10 mouse cellular contexts compared by ENCODE assay signal in the genomic region with DNA sequence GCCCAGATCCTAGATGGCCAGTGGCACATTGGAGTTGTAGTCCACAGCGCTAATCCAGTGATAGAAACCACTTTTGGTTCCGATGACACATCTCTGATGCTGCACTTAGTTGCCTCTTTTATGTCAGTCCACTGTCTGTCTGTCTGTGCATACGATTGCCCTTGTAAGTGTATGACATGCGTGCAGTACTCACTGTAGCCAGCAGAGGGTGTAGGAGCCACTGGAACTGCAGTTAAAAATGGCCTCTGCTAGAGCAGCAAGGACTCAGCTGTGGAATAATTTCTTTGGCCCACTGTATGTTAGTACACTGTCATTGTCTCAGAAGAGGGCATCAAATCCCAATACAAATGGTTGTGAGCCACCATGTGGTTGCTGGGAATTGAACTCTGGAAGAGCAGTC. TPM values are rescaled to one million over a fixed set of nuclear protein-coding genes. Genes with fewer than 3 reads are reported as not detected.
DNase-seq lines count a peak whose midpoint lies in the region; ATAC-seq lines count a peak whose summit lies in the region.
"Had no signal": no experiment of that assay in that cellular context is flagged by ENCODE, and none has a peak within 500 bp of the region (broad histone marks: within the 10 kb centered on the region; RNA-seq: fewer than 3 reads in every experiment).

No protein-coding gene starts in this region.

- no peak overlapping the region for H3K9ac ChIP-seq in midbrain, embryonic 14.5 days (replicated peaks; ENCODE audit: low read length)
- no peak overlapping the region for H3K9ac ChIP-seq in midbrain, embryonic 16.5 days (ENCODE audit: low read depth, low read length)
- H3K9ac ChIP-seq: embryonic facial prominence, embryonic 15.5 days; lung, embryonic 15.5 days had no signal

- no peak overlapping the region for H3K4me3 ChIP-seq in midbrain, embryonic 14.5 days (replicated peaks; ENCODE audit: low read depth, low read length)
- H3K4me3 ChIP-seq in midbrain, embryonic 16.5 days (ENCODE audit: low read depth, low read length): no peak overlapping the region
- H3K4me3 ChIP-seq: embryonic facial prominence, embryonic 15.5 days; lung, embryonic 15.5 days had no signal

- peaks cover 62% of the 10 kb centered on the region for H3K36me3 ChIP-seq in midbrain, embryonic 14.5 days (ENCODE audit: control insufficient read depth, insufficient read depth, low read length)
- peaks cover 30% of the 10 kb centered on the region for H3K36me3 ChIP-seq in midbrain, embryonic 16.5 days (ENCODE audit: control insufficient read depth, insufficient read depth, low read length)

- no peaks in the 10 kb centered on the region for H3K27me3 ChIP-seq in midbrain, embryonic 14.5 days (ENCODE audit: control insufficient read depth, insufficient read depth, low read length)
- H3K27me3 ChIP-seq in midbrain, embryonic 16.5 days (ENCODE audit: control insufficient read depth, insufficient read depth, low read depth, low read length): no peaks in the 10 kb centered on the region
- H3K27me3 ChIP-seq: embryonic facial prominence, embryonic 15.5 days; lung, embryonic 15.5 days had no signal

- no peaks in the 10 kb centered on the region for H3K9me3 ChIP-seq in midbrain, embryonic 14.5 days (ENCODE audit: control insufficient read depth, low read length)
- H3K9me3 ChIP-seq in midbrain, embryonic 16.5 days (replicated peaks; ENCODE audit: control insufficient read depth, low read length, poor library complexity, severe bottlenecking): no peaks in the 10 kb centered on the region
- H3K9me3 ChIP-seq: embryonic facial prominence, embryonic 15.5 days; lung, embryonic 15.5 days had no signal

- no peak overlapping the region for H3K27ac ChIP-seq in midbrain, embryonic 14.5 days (replicated peaks; ENCODE audit: low read depth, low read length)
- H3K27ac ChIP-seq in midbrain, embryonic 16.5 days (ENCODE audit: low read length): no peak overlapping the region
- H3K27ac ChIP-seq: embryonic facial prominence, embryonic 15.5 days; lung, embryonic 15.5 days had no signal

- 93% methylated on average over 4 of the region's 4 CpGs for WGBS in midbrain, embryonic 14.5 days
- WGBS in midbrain, embryonic 16.5 days: 95% methylated on average over 4 of the region's 4 CpGs

- no peak for ATAC-seq in frontal cortex, adult (ENCODE audit: low TSS enrichment)
- ATAC-seq in midbrain, embryonic 14.5 days (ENCODE audit: low FRiP score, low TSS enrichment): no peak
- ATAC-seq in midbrain, embryonic 16.5 days: no peak

- H3K4me1 ChIP-seq in midbrain, embryonic 14.5 days (ENCODE audit: control insufficient read depth, insufficient read depth, low read length): no peaks in the 10 kb centered on the region
- no peaks in the 10 kb centered on the region for H3K4me1 ChIP-seq in midbrain, embryonic 16.5 days (ENCODE audit: control insufficient read depth, insufficient read depth, low read length)
- H3K4me1 ChIP-seq: embryonic facial prominence, embryonic 15.5 days; lung, embryonic 15.5 days had no signal

- DNase-seq in frontal cortex, postnatal 25 days (ENCODE audit: low spot score in 2 of 2): peak; percentile 28 to 29
- peak; percentile 57 for DNase-seq in midbrain, embryonic 14.5 days
- peak; percentile 72 for DNase-seq in adrenal gland, postnatal 14 days
- DNase-seq in induced T-regulatory cell, adult 2 months (ENCODE audit: low read depth): peak; percentile 73
- DNase-seq in naive thymus-derived CD4-positive, alpha-beta T cell, adult 2 months (ENCODE audit: low read depth): peak; percentile 66
- DNase-seq in urinary bladder, postnatal 25 days (ENCODE audit: low spot score): no peak

- H3K4me2 ChIP-seq in midbrain, embryonic 14.5 days (ENCODE audit: low read length): no peak overlapping the region
- H3K4me2 ChIP-seq in midbrain, embryonic 16.5 days (ENCODE audit: low read length): no peak overlapping the region
- H3K4me2 ChIP-seq: embryonic facial prominence, embryonic 15.5 days; lung, embryonic 15.5 days had no signal

RNA-seq across cellular contexts. Expression of gene Nrbf2, which starts 38.0 kb away (rescaled TPM):
- 41.6 and 45.0 TPM in 2 replicates for polyA plus RNA-seq in midbrain, embryonic 14.5 days (2014; fragmentation: Nextera tagmentation; extraction: Ambion mirVana)
- polyA plus RNA-seq in midbrain, embryonic 16.5 days (2015; fragmentation: Nextera tagmentation; extraction: Ambion mirVana): 41.6 and 41.9 TPM in 2 replicates
- 17.5 and 21.8 TPM in 2 replicates for total RNA-seq in adrenal gland, postnatal 14 days (2021)
